ENCODE assay signal across 8 mouse cellular contexts in genomic region chr8:71908309-71909261, GRCm38 (mm10). TPM values are rescaled to one million over a fixed set of nuclear protein-coding genes. Genes with fewer than 3 reads are reported as not detected.
DNase-seq lines count a peak whose midpoint lies in the region; ATAC-seq and TF ChIP-seq lines count a peak whose summit lies in the region.

TSS of gene Zfp882 (plus strand) at chr8:71908608.
TSS of gene Zfp617 (plus strand) at chr8:71908635.

- ATAC-seq in heart, embryonic 15.5 days (replicated peaks; ENCODE audit: insufficient number of reproducible peaks, insufficient read depth, low FRiP score, low read depth) = peak; percentile 95
- ATAC-seq in liver, embryonic 14.5 days (ENCODE audit: insufficient read depth) = peak; percentile 92
- ATAC-seq in neural tube, embryonic 12.5 days (ENCODE audit: low FRiP score, low read depth) = peak; percentile 94

- peak; percentile 67 to 78 for DNase-seq in CD8-positive naive resting alpha-beta T cell, adult 2 months (ENCODE audit: low read depth in 2 of 2, low spot score in 2 of 2)
- peak; percentile 58 for DNase-seq in c-Kit-positive CD71-negative TER-119-negative erythroid progenitor cells, embryonic 14.5 days (ENCODE audit: low read depth)
- DNase-seq in forebrain, embryonic 10.5 days (ENCODE audit: extremely low spot score, low spot score) = peak; percentile 88
- DNase-seq in kidney, postnatal 25 days = peak; percentile 92 to 94
- peak; percentile 57 to 62 (median 61) for DNase-seq in liver, embryonic 14.5 days (ENCODE audit: low read depth in 3 of 3, low spot score in 3 of 3)
- DNase-seq in telencephalon, adult 2 months (ENCODE audit: low read depth, low spot score) = peak; percentile 94

- TF ChIP-seq CTCF in liver, embryonic 14.5 days (IDR thresholded peaks at IDR 0.05; ENCODE audit: low read depth) = peak; percentile 84

- peak within 1 kb of the TSS; percentile 74 for H3K4me3 ChIP-seq in forebrain, embryonic 10.5 days
- H3K4me3 ChIP-seq in heart, embryonic 15.5 days = peak within 1 kb of the TSS; percentile 89
- H3K4me3 ChIP-seq in liver, embryonic 14.5 days (ENCODE audit: insufficient read depth in 1 of 2, low read depth in 2 of 2, low read length in 2 of 2) = peak within 1 kb of the TSS; percentile 71 to 79
- peak within 1 kb of the TSS; percentile 74 for H3K4me3 ChIP-seq in neural tube, embryonic 12.5 days

- TF ChIP-seq EP300 in liver, embryonic 14.5 days (IDR thresholded peaks at IDR 0.05; ENCODE audit: low read depth) = no peak

- peaks cover 6% of the 10 kb centered on the region; the same call in 1 of the 2 replicates for H3K4me1 ChIP-seq in forebrain, embryonic 10.5 days
- H3K4me1 ChIP-seq in heart, embryonic 15.5 days (replicated peaks) = peaks cover 4% of the 10 kb centered on the region; the same call in 1 of the 2 replicates
- peaks cover 0 to 5% of the 10 kb centered on the region in 2 experiments; a peak in 3 of 4 replicates for H3K4me1 ChIP-seq in liver, embryonic 14.5 days (replicated peaks; ENCODE audit: control insufficient read depth in 2 of 2, insufficient read depth in 2 of 2, low read length in 1 of 2)
- H3K4me1 ChIP-seq in neural tube, embryonic 12.5 days = no peaks in the 10 kb centered on the region

- peak within 1 kb of the TSS; percentile 99 for H3K27ac ChIP-seq in forebrain, embryonic 10.5 days
- peak within 1 kb of the TSS; percentile 97 for H3K27ac ChIP-seq in heart, embryonic 15.5 days
- no peak within 1 kb of the TSS; the same call in 1 of the 2 replicates for H3K27ac ChIP-seq in liver, embryonic 14.5 days
- peak within 1 kb of the TSS; percentile 96 for H3K27ac ChIP-seq in neural tube, embryonic 12.5 days

- H3K36me3 ChIP-seq in forebrain, embryonic 10.5 days (replicated peaks) = peaks cover 4% of the 10 kb centered on the region
- peaks cover 3% of the 10 kb centered on the region; the same call in 1 of the 2 replicates for H3K36me3 ChIP-seq in heart, embryonic 15.5 days
- H3K36me3 ChIP-seq in liver, embryonic 14.5 days (replicated peaks; ENCODE audit: control insufficient read depth, insufficient read depth, low read depth) = no peaks in the 10 kb centered on the region
- peaks cover 3% of the 10 kb centered on the region; the same call in 1 of the 2 replicates for H3K36me3 ChIP-seq in neural tube, embryonic 12.5 days

- 4% methylated on average over 47 of the region's 47 CpGs for WGBS in forebrain, embryonic 10.5 days
- 5% methylated on average over 47 of the region's 47 CpGs for WGBS in heart, embryonic 15.5 days
- 5% methylated on average over 47 of the region's 47 CpGs for WGBS in liver, embryonic 14.5 days (ENCODE audit: insufficient replicate concordance)
- WGBS in neural tube, embryonic 12.5 days = 7% methylated on average over 47 of the region's 47 CpGs

- H3K9me3 ChIP-seq in forebrain, embryonic 10.5 days = peaks cover 4% of the 10 kb centered on the region; the same call in 1 of the 2 replicates
- H3K9me3 ChIP-seq in heart, embryonic 15.5 days (replicated peaks) = no peaks in the 10 kb centered on the region
- H3K9me3 ChIP-seq in liver, embryonic 14.5 days (ENCODE audit: control insufficient read depth, low read length) = no peaks in the 10 kb centered on the region
- H3K9me3 ChIP-seq in neural tube, embryonic 12.5 days = no peaks in the 10 kb centered on the region

- H3K9ac ChIP-seq in heart, embryonic 15.5 days = peak within 1 kb of the TSS; percentile 90
- peak within 1 kb of the TSS; percentile 80 for H3K9ac ChIP-seq in liver, embryonic 14.5 days (replicated peaks)
- peak within 1 kb of the TSS; percentile 88 for H3K9ac ChIP-seq in neural tube, embryonic 12.5 days

- H3K4me2 ChIP-seq in heart, embryonic 15.5 days = peak within 1 kb of the TSS; percentile 76
- H3K4me2 ChIP-seq in liver, embryonic 14.5 days (ENCODE audit: low read depth) = peak within 1 kb of the TSS; percentile 66
- H3K4me2 ChIP-seq in neural tube, embryonic 12.5 days (replicated peaks) = peak within 1 kb of the TSS; percentile 55

- H3K27me3 ChIP-seq in forebrain, embryonic 10.5 days (ENCODE audit: poor library complexity, severe bottlenecking) = 0 out of 2 replicates have a peak, but pooled peaks cover 3% of the 10 kb centered on the region
- H3K27me3 ChIP-seq in heart, embryonic 15.5 days = no peaks in the 10 kb centered on the region; the same call in 1 of the 2 replicates
- no peaks in the 10 kb centered on the region for H3K27me3 ChIP-seq in liver, embryonic 14.5 days (ENCODE audit: control insufficient read depth, insufficient read depth, low read length)
- no peaks in the 10 kb centered on the region for H3K27me3 ChIP-seq in neural tube, embryonic 12.5 days (replicated peaks)

RNA-seq across cellular contexts. Expression of gene Zfp882, which starts in this region (rescaled TPM):
- polyA plus RNA-seq in forebrain, embryonic 10.5 days (2016; fragmentation: Nextera tagmentation; extraction: Ambion mirVana) = 7.7 and 8.4 TPM in 2 replicates
- polyA plus RNA-seq in heart, embryonic 15.5 days (2015; fragmentation: Nextera tagmentation; extraction: Ambion mirVana) = 2.2 and 2.7 TPM in 2 replicates
- 0.42 and 0.52 TPM in 2 replicates for polyA plus RNA-seq in liver, embryonic 14.5 days (2012; rRNA removed)
- polyA plus RNA-seq in liver, embryonic 14.5 days (2014; fragmentation: Nextera tagmentation; extraction: Ambion mirVana) = 0.51 and 0.53 TPM in 2 replicates
- 11.3 and 12.4 TPM in 2 replicates for polyA plus RNA-seq in neural tube, embryonic 12.5 days (2016; fragmentation: Nextera tagmentation; extraction: Ambion mirVana)

RNA-seq across cellular contexts. Expression of gene Zfp617, which starts in this region (rescaled TPM):
- 36.9 and 37.5 TPM in 2 replicates for polyA plus RNA-seq in forebrain, embryonic 10.5 days (2016; fragmentation: Nextera tagmentation; extraction: Ambion mirVana)
- polyA plus RNA-seq in heart, embryonic 15.5 days (2015; fragmentation: Nextera tagmentation; extraction: Ambion mirVana) = 22.3 and 23.3 TPM in 2 replicates
- polyA plus RNA-seq in liver, embryonic 14.5 days (2012; rRNA removed) = 3.0 and 5.8 TPM in 2 replicates
- 6.7 and 7.4 TPM in 2 replicates for polyA plus RNA-seq in liver, embryonic 14.5 days (2014; fragmentation: Nextera tagmentation; extraction: Ambion mirVana)
- 30.6 and 33.8 TPM in 2 replicates for polyA plus RNA-seq in neural tube, embryonic 12.5 days (2016; fragmentation: Nextera tagmentation; extraction: Ambion mirVana)
